Mouse (Mus musculus): ENCODE data around the gene Aipl1.

- TF ChIP-seq FLI1 (IDR thresholded peaks at IDR 0.05; ENCODE audit: low read length) = no peak
- no peak for TF ChIP-seq GATA1 (IDR thresholded peaks at IDR 0.05; ENCODE audit: borderline replicate concordance, low read length)
Measured at GRCm38 (mm10) chr11:72048730-72049129, 11.4 kb upstream of the Aipl1 start.

All from megakaryocyte, embryonic 14.5 days (primary cell).